Mouse (Mus musculus): ENCODE results near the gene Slc16a1. TPM values are rescaled to one million over a fixed set of nuclear protein-coding genes. Genes with fewer than 3 reads are reported as not detected.
A peak's percentile ranks its signal among the peaks of the same experiment; 100 is the strongest.
"Not testable (repeated sequence)": the region's sequence is repeated elsewhere in the genome, so short reads cannot be mapped to it uniquely, and the experiment has no call there.

The Slc16a1 gene
- total RNA-seq, 2 experiments from 2014 or later: 45.4 to 48.5 TPM

GRCm38 (mm10) chr3:104673642-104674328, 35.3 kb downstream of the Slc16a1 start:
- intact Hi-C loops (cut with DNase I): loop anchor here (10.0 kb wide), 1 partner anchor 129 kb away; no protein-coding TSS in a partner anchor

GRCm38 (mm10) chr3:104674329-104675220, 36.1 kb downstream of the Slc16a1 start:
- peak; percentile 40 for DNase-seq
- intact Hi-C loops (cut with DNase I): loop anchor here (10.0 kb wide), 1 partner anchor 130 kb away; no protein-coding TSS in a partner anchor

More at GRCm38 (mm10) chr3:104673642-104674328, 35.3 kb downstream of the Slc16a1 start:
- no peak for DNase-seq

GRCm38 (mm10) chr3:104675258-104675851, 36.9 kb downstream of the Slc16a1 start:
- intact Hi-C loops (cut with DNase I): loop anchor here (10.0 kb wide), 1 partner anchor 131 kb away; no protein-coding TSS in a partner anchor
- peak; percentile 74 for DNase-seq

- intact Hi-C loops (cut with DNase I): loop anchor here (10.0 kb wide), 1 partner anchor 133 kb away; no protein-coding TSS in a partner anchor
- no peak for DNase-seq
These were observed 39.3 kb downstream of the Slc16a1 start for GRCm38 (mm10) chr3:104677781-104678180.

GRCm38 (mm10) chr3:104678826-104679225, 40.4 kb downstream of the Slc16a1 start:
- intact Hi-C loops (cut with DNase I): loop anchor here (10.0 kb wide), 1 partner anchor 134 kb away; no protein-coding TSS in a partner anchor
- no peak for DNase-seq

- intact Hi-C loops (cut with DNase I): loop anchor here (5.0 kb wide), 1 partner anchor 171 kb away; the partner anchor contains the start of gene Lrig2
These were observed 44.4 kb downstream of the Slc16a1 start for GRCm38 (mm10) chr3:104682671-104683504.

GRCm38 (mm10) chr3:104700751-104701335, 62.4 kb downstream of the Slc16a1 start:
- intact Hi-C loops (cut with DNase I): no loop called here
- DNase-seq: peak; percentile 82

More at GRCm38 (mm10) chr3:104682671-104683504, 44.4 kb downstream of the Slc16a1 start:
- peak; percentile 68 for DNase-seq

- intact Hi-C loops (cut with DNase I): no loop called here
- no peak for DNase-seq
These were observed 63.3 kb downstream of the Slc16a1 start for GRCm38 (mm10) chr3:104701761-104702160.

- peak; percentile 27 for DNase-seq
- intact Hi-C loops (cut with DNase I): no loop called here
These were observed 65.5 kb downstream of the Slc16a1 start for GRCm38 (mm10) chr3:104703941-104704340.

GRCm38 (mm10) chr3:104706446-104706845, 68.0 kb downstream of the Slc16a1 start:
- intact Hi-C loops (cut with DNase I): no loop called here

GRCm38 (mm10) chr3:104706951-104707771, 68.7 kb downstream of the Slc16a1 start:
- DNase-seq: peak; percentile 37
- intact Hi-C loops (cut with DNase I): not testable (repeated sequence)

More at GRCm38 (mm10) chr3:104706446-104706845, 68.0 kb downstream of the Slc16a1 start:
- DNase-seq: no peak

- DNase-seq; intact Hi-C loops (cut with DNase I): not testable (repeated sequence)
These were observed 69.3 kb downstream of the Slc16a1 start for GRCm38 (mm10) chr3:104707772-104708144.

Other genes with a start within 250 kb of the Slc16a1 start
- gene Lrig2, start 126.8 kb upstream of the Slc16a1 start, total RNA-seq (2021): 10 to 100 TPM; 35.9 to 36.9 TPM
- gene Ppm1j, start 142.4 kb downstream of the Slc16a1 start, total RNA-seq (2021): 1 to 10 TPM; 1.0 to 2.2 TPM
- gene Fam19a3, start 143.2 kb downstream of the Slc16a1 start, total RNA-seq (2021): under 1 TPM in 1 of 2 experiments, not detected in 1; 0.14 TPM
- gene Rhoc, start 149.7 kb downstream of the Slc16a1 start, total RNA-seq (2021): 10 to 100 TPM; 42.1 to 43.3 TPM
- 10 to 100 TPM in 1 of 2 experiments, 1 to 10 TPM in 1; 9.2 to 11.0 TPM for gene Mov10, start 179.9 kb downstream of the Slc16a1 start, total RNA-seq (2021)
- gene St7l, start 225.3 kb downstream of the Slc16a1 start, total RNA-seq (2021): 10 to 100 TPM; 37.4 to 40.9 TPM
- 10 to 100 TPM; 57.9 to 62.0 TPM for gene Capza1, start 225.8 kb downstream of the Slc16a1 start, total RNA-seq (2021)